Mouse (Mus musculus) lung, embryonic 16.5 days (tissue): ENCODE data around the gene Art2b. TPM values are rescaled to one million over a fixed set of nuclear protein-coding genes. Genes with fewer than 3 reads are reported as not detected.
"Not testable (repeated sequence)": the region's sequence is repeated elsewhere in the genome, so short reads cannot be mapped to it uniquely, and the experiment has no call there.

Experiments
- ATAC-seq: fragments of 200-750 bp; cut with Nextera tagmentation; 2 replicates; pipeline ENCODE4 v1.8.0; 2017; ENCODE audit warnings: low read depth, mild to moderate bottlenecking, moderate library complexity
- H3K27ac ChIP-seq: fragments of 300-500 bp; sonication (generic); 2 replicates; pipeline ENCODE4 v1.5.1; 2014; ENCODE audit warnings: mild to moderate bottlenecking, control low read depth, low read length
- H3K27me3 ChIP-seq: fragments of 300-500 bp; sonication (generic); 2 replicates; pipeline ENCODE4 v1.6.1; 2014; ENCODE audit warnings: low read depth, low read length, mixed read lengths; ENCODE audit not compliant: control insufficient read depth, insufficient read depth
- H3K36me3 ChIP-seq: fragments of 300-500 bp; sonication (generic); 2 replicates; pipeline ENCODE4 v1.6.1; 2014; ENCODE audit warnings: low read length; ENCODE audit not compliant: control insufficient read depth, insufficient read depth
- H3K4me1 ChIP-seq: fragments of 300-500 bp; sonication (generic); replicated peaks from 2 replicates; pipeline ENCODE4 v1.6.1; 2014; ENCODE audit warnings: low read length, mixed read lengths; ENCODE audit not compliant: control insufficient read depth, insufficient read depth
- H3K4me2 ChIP-seq: fragments of 300-500 bp; sonication (generic); 2 replicates; pipeline ENCODE4 v1.6.1; 2014; ENCODE audit warnings: low read depth, low read length, control low read depth
- H3K4me3 ChIP-seq: fragments of 300-500 bp; sonication (generic); 2 replicates; pipeline ENCODE4 v1.5.1; 2014; ENCODE audit warnings: mild to moderate bottlenecking, low read length, control low read depth
- H3K9ac ChIP-seq: fragments of 300-500 bp; sonication (generic); 2 replicates; pipeline ENCODE4 v1.6.1; 2014; ENCODE audit warnings: low read length, control low read depth
- H3K9me3 ChIP-seq: fragments of 300-500 bp; sonication (generic); 2 replicates; pipeline ENCODE4 v1.6.1; 2016; ENCODE audit warnings: low read length; ENCODE audit not compliant: control insufficient read depth
- WGBS: fragments of 180-500 bp; shearing (Covaris S2); extraction: QIAGEN DNeasy Blood & Tissue Kit; methylation state at CpG from one replicate; pipeline ENCODE4 v1.1.7; 2014; 5-methylcytosine and 5-hydroxymethylcytosine counted together
- polyA plus RNA-seq: library from polyadenylated mRNA; unstranded; fragments of >200 nt; fragmentation: Nextera tagmentation; extraction: Ambion mirVana; gene quantifications from 2 replicates; pipeline ENCODE4 v1.2.1, GENCODE M21; 2015

The Art2b gene
- polyA plus RNA-seq, 1 experiment from 2014 or later = not detected

DNA sequence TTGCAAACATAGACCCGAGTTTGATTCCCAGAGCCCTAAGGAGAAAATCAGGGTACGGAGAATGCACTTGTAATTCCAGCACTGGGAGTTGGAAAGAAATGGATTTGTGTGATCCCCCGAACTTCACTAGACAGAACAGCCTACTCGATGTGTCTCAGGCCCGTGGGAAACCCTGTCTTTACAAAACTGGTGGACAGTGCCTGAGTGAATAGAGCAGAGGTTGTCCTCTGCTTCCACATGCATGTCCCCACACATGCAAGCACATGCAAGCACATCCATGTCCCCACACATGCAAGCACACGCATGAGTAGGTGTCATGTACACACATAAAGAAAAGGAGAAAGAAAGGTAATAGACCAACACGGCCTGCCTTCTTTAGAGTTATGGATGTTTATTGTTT is 3.4 kb downstream of the Art2b start:
- no peak overlapping the region for H3K4me2 ChIP-seq
- no peak overlapping the region for H3K4me3 ChIP-seq
- ATAC-seq = no peak
- H3K27ac ChIP-seq = no peak overlapping the region
- no peaks in the 10 kb centered on the region for H3K36me3 ChIP-seq
- H3K9me3 ChIP-seq = no peaks in the 10 kb centered on the region
- 79% methylated on average over 7 of the region's 7 CpGs for WGBS
- H3K4me1 ChIP-seq = no peaks in the 10 kb centered on the region
- no peak overlapping the region for H3K9ac ChIP-seq
- no peaks in the 10 kb centered on the region for H3K27me3 ChIP-seq

- not testable (repeated sequence) for H3K9ac ChIP-seq, H3K27me3 ChIP-seq, H3K27ac ChIP-seq, ATAC-seq, H3K36me3 ChIP-seq, H3K4me3 ChIP-seq, H3K4me1 ChIP-seq, H3K4me2 ChIP-seq, H3K9me3 ChIP-seq
- 84% methylated on average over 3 of the region's 3 CpGs for WGBS
Observed at GRCm38 (mm10) chr7:101580863-101581262, 4.5 kb downstream of the Art2b start.

- no peak overlapping the region for H3K9ac ChIP-seq
- H3K9me3 ChIP-seq = no peaks in the 10 kb centered on the region
- WGBS = 29% methylated on average over 3 of the region's 3 CpGs
- H3K4me2 ChIP-seq = no peak overlapping the region
- no peaks in the 10 kb centered on the region for H3K36me3 ChIP-seq
- no peaks in the 10 kb centered on the region for H3K4me1 ChIP-seq
- H3K4me3 ChIP-seq = no peak overlapping the region
- no peak overlapping the region for H3K27ac ChIP-seq
- no peak for ATAC-seq
- no peaks in the 10 kb centered on the region for H3K27me3 ChIP-seq
Observed at GRCm38 (mm10) chr7:101574413-101574812, 11.0 kb downstream of the Art2b start.

DNA sequence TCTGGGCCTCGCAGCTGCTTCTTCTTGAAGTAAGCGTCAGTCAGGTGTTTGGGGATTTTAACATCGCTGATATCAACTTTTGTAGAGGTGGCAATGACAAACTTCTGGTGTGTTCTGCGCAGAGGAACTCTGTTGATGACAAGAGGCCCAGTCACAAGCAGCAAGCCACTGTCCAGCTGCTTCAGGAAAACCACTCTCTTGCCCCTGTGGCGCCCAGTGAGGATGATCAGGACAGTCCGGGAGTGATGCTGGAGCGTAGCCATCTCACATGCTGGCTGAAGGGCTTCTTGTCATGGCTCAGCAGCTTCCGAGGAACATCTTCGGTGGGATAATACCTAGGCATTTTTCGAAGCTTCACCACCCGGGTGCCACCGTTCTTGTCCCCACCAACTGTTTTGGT is 11.8 kb downstream of the Art2b start:
- ATAC-seq, H3K9me3 ChIP-seq, H3K4me2 ChIP-seq, H3K9ac ChIP-seq, H3K27me3 ChIP-seq, H3K36me3 ChIP-seq, H3K4me1 ChIP-seq, H3K27ac ChIP-seq, H3K4me3 ChIP-seq: not testable (repeated sequence)
- WGBS = 72% methylated on average over 10 of the region's 12 CpGs

- Histone ChIP-seq H3K4me2 (no peak overlapping the region), H3K4me3 (no peak overlapping the region), H3K4me1 (no peaks in the 10 kb centered on the region), H3K9ac (no peak overlapping the region), H3K9me3 (no peaks in the 10 kb centered on the region), H3K36me3 (no peaks in the 10 kb centered on the region), H3K27ac (no peak overlapping the region), H3K27me3 (no peaks in the 10 kb centered on the region)
- WGBS = 91% methylated on average over 2 of the region's 2 CpGs
- ATAC-seq = no peak
Observed at GRCm38 (mm10) chr7:101564086-101564485, 21.3 kb downstream of the Art2b start.

- not testable (repeated sequence) for H3K27me3 ChIP-seq, H3K27ac ChIP-seq, H3K9ac ChIP-seq, H3K9me3 ChIP-seq, H3K4me1 ChIP-seq, H3K36me3 ChIP-seq, H3K4me3 ChIP-seq, ATAC-seq, H3K4me2 ChIP-seq
- 41% methylated on average over 5 of the region's 5 CpGs for WGBS
Observed at GRCm38 (mm10) chr7:101559393-101559792, 26.0 kb downstream of the Art2b start.

DNA sequence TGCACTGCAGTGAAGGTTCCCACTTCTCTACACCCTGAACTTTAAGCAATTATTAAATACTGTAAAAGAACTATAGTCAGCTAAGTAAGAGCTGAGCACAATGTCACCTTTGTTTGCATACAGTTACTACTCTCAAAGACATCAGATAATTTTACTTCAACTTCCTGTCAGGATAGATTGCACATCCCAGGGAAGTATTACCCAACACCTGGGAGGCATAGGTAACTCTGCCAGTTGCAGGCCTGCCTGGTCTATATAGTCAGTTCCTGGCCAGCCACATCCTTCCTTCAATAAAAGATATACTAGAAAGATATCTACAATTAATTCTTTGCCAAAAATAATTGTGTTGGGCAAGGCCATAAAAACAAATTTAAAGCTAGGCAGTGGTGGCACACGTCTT is 28.0 kb downstream of the Art2b start:
- Histone ChIP-seq H3K4me1 (no peaks in the 10 kb centered on the region), H3K9ac (no peak overlapping the region), H3K9me3 (no peaks in the 10 kb centered on the region), H3K27me3 (no peaks in the 10 kb centered on the region), H3K4me3 (no peak overlapping the region), H3K4me2 (no peak overlapping the region), H3K27ac (no peak overlapping the region), H3K36me3 (no peaks in the 10 kb centered on the region)
- WGBS = 64% methylated on average over 1 of the region's 1 CpGs
- no peak for ATAC-seq

DNA sequence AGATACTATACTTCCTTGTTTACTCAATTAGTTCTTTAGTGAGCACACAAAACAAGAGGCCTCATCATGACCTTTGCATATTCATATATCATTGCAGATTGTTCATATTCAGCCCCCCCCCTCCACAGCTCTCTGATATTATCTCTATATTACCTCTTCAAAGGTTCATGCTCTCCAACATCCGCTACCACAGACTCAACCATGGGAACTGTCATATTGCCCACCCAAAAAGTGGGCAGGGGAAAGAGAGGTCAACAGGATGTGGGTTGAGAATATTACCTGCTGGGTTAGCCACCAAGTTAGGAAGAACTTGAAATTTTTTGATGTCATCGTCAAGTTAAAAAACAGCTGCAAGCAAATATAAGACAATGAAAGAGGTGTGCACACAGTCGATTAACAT is 29.9 kb downstream of the Art2b start:
- not testable (repeated sequence) for H3K4me1 ChIP-seq, H3K4me2 ChIP-seq, H3K9ac ChIP-seq, H3K9me3 ChIP-seq, H3K36me3 ChIP-seq, H3K27ac ChIP-seq, ATAC-seq, H3K27me3 ChIP-seq, H3K4me3 ChIP-seq
- 85% methylated on average over 3 of the region's 3 CpGs for WGBS

DNA sequence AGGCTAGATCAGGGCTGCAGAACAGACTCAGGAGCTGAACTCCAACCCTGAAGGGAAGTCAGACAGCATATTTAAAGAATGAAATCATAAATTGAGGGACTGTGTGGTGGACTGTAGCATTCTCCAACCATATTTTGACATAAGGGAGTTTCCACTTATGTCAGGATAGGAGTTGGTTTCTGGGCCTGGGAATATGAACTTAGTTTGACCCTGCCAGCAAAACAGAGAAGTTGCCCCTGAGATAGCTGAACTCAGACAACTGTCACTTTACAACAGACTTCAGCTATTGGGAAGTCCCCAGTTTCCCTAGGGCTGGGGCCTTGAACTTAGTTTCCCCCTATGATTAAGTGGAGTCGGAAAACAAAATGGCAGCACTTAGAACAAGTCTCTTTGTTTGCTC is 33.9 kb downstream of the Art2b start:
- Histone ChIP-seq H3K27ac (no peak overlapping the region), H3K27me3 (no peaks in the 10 kb centered on the region), H3K4me2 (no peak overlapping the region), H3K4me1 (no peaks in the 10 kb centered on the region), H3K4me3 (no peak overlapping the region), H3K9me3 (no peaks in the 10 kb centered on the region), H3K9ac (no peak overlapping the region), H3K36me3 (no peaks in the 10 kb centered on the region)
- WGBS = 93% methylated on average over 1 of the region's 1 CpGs
- ATAC-seq = no peak

DNA sequence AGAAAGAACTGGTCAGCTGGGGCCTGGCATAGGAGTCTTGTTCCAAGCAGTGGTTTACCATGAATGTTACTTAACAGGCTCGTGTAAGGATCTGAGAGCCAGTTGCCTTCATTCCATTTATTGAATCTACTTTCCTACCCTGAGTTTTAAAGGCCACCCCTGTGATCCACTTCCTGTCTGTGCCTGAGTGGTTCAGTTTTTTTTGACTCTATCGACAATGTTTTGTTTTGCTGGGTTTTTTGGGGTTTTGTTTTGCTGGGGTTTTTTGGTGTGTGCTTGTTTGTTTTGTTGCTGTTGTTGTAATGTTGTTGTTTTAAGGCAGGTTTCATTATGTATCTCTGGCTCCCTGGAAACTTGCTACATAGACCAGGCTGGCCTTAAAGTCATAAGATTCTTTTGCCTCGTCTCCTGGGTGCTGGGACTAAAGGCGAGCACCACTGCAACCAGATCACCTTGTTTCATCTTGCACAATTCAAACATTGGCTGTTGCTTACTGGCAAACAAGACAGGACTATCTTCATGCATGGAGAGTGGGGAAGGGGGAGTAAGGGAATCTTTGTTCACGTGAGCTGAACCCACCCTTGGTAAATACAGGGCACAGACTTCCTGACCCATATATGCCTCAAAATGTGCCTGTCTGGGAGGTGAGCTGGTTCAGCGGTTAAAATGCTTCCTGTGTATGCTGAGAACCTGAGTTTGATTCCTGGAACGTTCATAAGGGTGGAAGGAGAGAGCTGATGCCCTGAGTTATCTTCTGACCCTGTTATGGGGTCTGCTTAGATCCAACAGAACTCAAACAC is 34.5 kb downstream of the Art2b start:
- Histone ChIP-seq H3K9ac (no peak overlapping the region), H3K27ac (no peak overlapping the region), H3K4me1 (no peaks in the 10 kb centered on the region), H3K9me3 (no peaks in the 10 kb centered on the region), H3K4me2 (no peak overlapping the region), H3K4me3 (no peak overlapping the region), H3K27me3 (no peaks in the 10 kb centered on the region), H3K36me3 (no peaks in the 10 kb centered on the region)
- no peak for ATAC-seq
- 45% methylated on average over 7 of the region's 7 CpGs for WGBS
